Mouse (Mus musculus) heart, postnatal 0 days (tissue): ENCODE data around the gene Smarcc1.

ENCODE experiments used
- CTCF ChIP-seq: IDR thresholded peaks from 2 replicates; pipeline ENCODE4 v1.5.1; 2016; ENCODE audit warnings: antibody characterized with exemption, control low read depth, low read depth
- EP300 ChIP-seq: IDR thresholded peaks from 2 replicates; pipeline ENCODE4 v1.6.1; 2016; ENCODE audit warnings: antibody characterized with exemption, low read depth

DNA sequence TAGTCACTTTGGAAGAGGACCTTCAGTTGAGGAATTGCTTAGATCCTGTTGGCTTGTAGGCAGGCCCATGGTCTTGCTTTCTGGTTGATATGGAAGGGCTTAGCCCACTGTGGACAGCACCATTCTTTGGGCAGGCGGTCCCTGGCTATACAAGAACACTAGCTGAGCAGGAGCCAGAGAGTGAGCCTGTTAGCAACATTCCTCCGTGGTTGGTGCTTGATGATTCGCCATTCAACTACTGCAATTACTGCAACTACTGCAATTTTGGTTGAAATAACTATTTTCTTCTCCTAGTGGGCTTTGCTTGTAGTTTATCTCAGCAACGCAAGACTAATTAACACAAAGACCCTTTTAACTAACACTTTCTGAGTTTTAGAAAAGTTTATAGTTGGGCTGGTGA is 108.7 kb downstream of the Smarcc1 start:
- TF ChIP-seq EP300 (no peak), CTCF (no peak)
